Mouse (Mus musculus) limb, embryonic 11.5 days (tissue): ENCODE data around the gene Sept1. TPM values are rescaled to one million over a fixed set of nuclear protein-coding genes. Genes with fewer than 3 reads are reported as not detected.
A peak's percentile ranks its signal among the peaks of the same experiment; 100 is the strongest.

ENCODE experiments used
- ATAC-seq: fragments of 200-750 bp; cut with Nextera tagmentation; 2 replicates; pipeline ENCODE4 v1.8.0; 2017; ENCODE audit warnings: low read depth; ENCODE audit not compliant: insufficient number of reproducible peaks, low FRiP score, low TSS enrichment
- DNase-seq: peaks from one replicate; pipeline ENCODE4 v3.0.0-alpha.2; 2015; ENCODE audit warnings: low spot score
- H3K27ac ChIP-seq: fragments of 300-500 bp; sonication (generic); replicated peaks from 2 replicates; pipeline ENCODE4 v1.5.1; 2014; ENCODE audit warnings: low read depth, mild to moderate bottlenecking, low read length
- H3K27me3 ChIP-seq: fragments of 300-500 bp; sonication (generic); 2 replicates; pipeline ENCODE4 v1.6.1; 2014; ENCODE audit warnings: mild to moderate bottlenecking, low read length, mixed read lengths; ENCODE audit not compliant: control insufficient read depth, insufficient read depth
- H3K36me3 ChIP-seq: fragments of 300-500 bp; sonication (generic); 2 replicates; pipeline ENCODE4 v1.6.1; 2014; ENCODE audit warnings: mild to moderate bottlenecking, low read length, moderate library complexity, mixed read lengths; ENCODE audit not compliant: control insufficient read depth, insufficient read depth
- H3K4me1 ChIP-seq: fragments of 300-500 bp; sonication (generic); 2 replicates; pipeline ENCODE4 v1.6.1; 2014; ENCODE audit warnings: low read length, mixed read lengths; ENCODE audit not compliant: control insufficient read depth, insufficient read depth
- H3K4me2 ChIP-seq: fragments of 300-500 bp; sonication (generic); 2 replicates; pipeline ENCODE4 v1.6.1; 2014; ENCODE audit warnings: low read depth, mild to moderate bottlenecking, moderate library complexity; ENCODE audit not compliant: severe bottlenecking
- H3K4me3 ChIP-seq: fragments of 300-500 bp; sonication (generic); 2 replicates; pipeline ENCODE4 v1.5.1; 2014; ENCODE audit warnings: low read depth, low read length
- H3K9ac ChIP-seq: fragments of 300-500 bp; sonication (generic); 2 replicates; pipeline ENCODE4 v1.6.1; 2014; ENCODE audit warnings: mild to moderate bottlenecking, low read length
- H3K9me3 ChIP-seq: fragments of 300-500 bp; sonication (generic); 2 replicates; pipeline ENCODE4 v1.6.1; 2016; ENCODE audit warnings: low read length; ENCODE audit not compliant: control insufficient read depth
- WGBS: fragments of 180-500 bp; shearing (Covaris S2); extraction: QIAGEN DNeasy Blood & Tissue Kit; methylation state at CpG from one replicate; pipeline ENCODE4 v1.1.7; 2014; 5-methylcytosine and 5-hydroxymethylcytosine counted together
- polyA plus RNA-seq: library from polyadenylated mRNA; unstranded; fragments of >200 nt; fragmentation: Nextera tagmentation; extraction: Ambion mirVana; gene quantifications from 2 replicates; pipeline ENCODE4 v1.2.1, GENCODE M21; 2014

Sept1 gene
- polyA plus RNA-seq, 1 experiment from 2014 or later = 23.1 TPM

GRCm38 (mm10) chr7:127213485-127213884 is 19.4 kb downstream of the Sept1 start:
- Histone ChIP-seq H3K9me3 (no peaks in the 10 kb centered on the region), H3K4me3 (no peak overlapping the region), H3K4me2 (no peak overlapping the region), H3K9ac (no peak overlapping the region), H3K36me3 (no peaks in the 10 kb centered on the region), H3K27me3 (no peaks in the 10 kb centered on the region), H3K27ac (no peak overlapping the region), H3K4me1 (0 out of 2 replicates have a peak, but pooled peaks cover 4% of the 10 kb centered on the region)
- WGBS = 44% methylated on average over 7 of the region's 7 CpGs
- DNase-seq = no peak
- ATAC-seq = no peak

DNA sequence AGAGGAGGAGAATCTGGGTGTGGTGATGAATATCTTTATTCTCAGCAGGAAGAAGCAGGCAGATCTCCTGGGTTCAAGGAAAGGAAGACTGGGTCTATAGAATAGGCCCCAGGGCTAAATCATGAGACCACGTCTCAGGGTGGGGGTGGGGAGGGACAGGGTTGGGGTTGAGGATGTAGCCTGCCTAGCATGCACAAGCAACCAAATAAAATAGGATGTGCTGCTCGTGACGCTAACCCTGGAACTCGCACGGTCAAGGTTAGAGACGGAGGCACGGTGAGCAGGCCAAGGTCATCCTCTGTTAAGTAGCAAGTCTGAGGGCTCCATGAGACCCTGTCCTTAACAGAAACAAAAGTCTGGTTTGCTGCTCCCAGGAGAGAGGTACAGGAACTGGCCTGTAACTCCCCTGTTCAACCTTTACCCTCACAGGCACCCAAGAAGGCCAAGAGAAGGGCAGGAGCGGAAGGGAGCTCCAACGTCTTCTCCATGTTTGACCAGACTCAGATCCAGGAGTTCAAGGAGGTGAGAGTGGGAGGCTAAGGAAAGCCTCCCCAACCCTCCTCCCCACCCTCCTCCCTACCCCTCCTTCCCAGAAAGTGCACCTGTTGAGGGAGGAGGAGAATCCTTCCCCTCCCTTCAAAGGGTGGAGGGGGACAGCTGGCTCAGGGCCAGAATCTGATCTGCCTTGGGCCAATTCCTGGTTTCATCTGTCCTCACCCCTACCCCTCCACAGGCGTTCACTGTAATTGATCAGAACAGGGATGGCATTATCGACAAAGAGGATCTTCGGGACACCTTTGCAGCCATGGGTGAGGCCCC is 20.3 kb downstream of the Sept1 start:
- Histone ChIP-seq H3K9me3 (no peaks in the 10 kb centered on the region), H3K4me2 (no peak overlapping the region), H3K36me3 (no peaks in the 10 kb centered on the region), H3K9ac (no peak overlapping the region), H3K4me3 (no peak overlapping the region), H3K4me1 (0 out of 2 replicates have a peak, but pooled peaks cover 6% of the 10 kb centered on the region), H3K27ac (no peak overlapping the region), H3K27me3 (no peaks in the 10 kb centered on the region)
- ATAC-seq = no peak
- WGBS = 90% methylated on average over 12 of the region's 12 CpGs
- DNase-seq = no peak

GRCm38 (mm10) chr7:127211014-127211745 is 21.8 kb downstream of the Sept1 start:
- DNase-seq = no peak
- ATAC-seq = no peak
- Histone ChIP-seq H3K4me1 (peaks cover 15% of the 10 kb centered on the region), H3K4me3 (no peak overlapping the region), H3K36me3 (no peaks in the 10 kb centered on the region), H3K27ac (no peak overlapping the region), H3K9me3 (no peaks in the 10 kb centered on the region), H3K27me3 (no peaks in the 10 kb centered on the region), H3K9ac (no peak overlapping the region), H3K4me2 (no peak overlapping the region)
- 65% methylated on average over 5 of the region's 5 CpGs for WGBS

GRCm38 (mm10) chr7:127210266-127210665 is 22.7 kb downstream of the Sept1 start:
- Histone ChIP-seq H3K4me3 (no peak overlapping the region), H3K27me3 (no peaks in the 10 kb centered on the region), H3K4me1 (peaks cover 15% of the 10 kb centered on the region), H3K9me3 (no peaks in the 10 kb centered on the region), H3K27ac (no peak overlapping the region), H3K9ac (no peak overlapping the region), H3K4me2 (no peak overlapping the region), H3K36me3 (no peaks in the 10 kb centered on the region)
- DNase-seq = no peak
- WGBS = 86% methylated on average over 4 of the region's 4 CpGs
- ATAC-seq = no peak

- Histone ChIP-seq H3K9ac (no peak overlapping the region), H3K4me2 (peak overlapping the region; percentile 54; the same call in 1 of the 2 replicates), H3K4me1 (peaks cover 13% of the 10 kb centered on the region), H3K36me3 (no peaks in the 10 kb centered on the region), H3K4me3 (no peak overlapping the region), H3K27ac (no peak overlapping the region), H3K9me3 (no peaks in the 10 kb centered on the region), H3K27me3 (no peaks in the 10 kb centered on the region)
- ATAC-seq (no peak), DNase-seq (no peak)
- 83% methylated on average over 5 of the region's 5 CpGs for WGBS
Measured at GRCm38 (mm10) chr7:127209851-127210250, 23.1 kb downstream of the Sept1 start.

- no peaks in the 10 kb centered on the region for H3K27me3 ChIP-seq
- peak within 1 kb of the TSS; percentile 96 for H3K4me2 ChIP-seq
- under 1% methylated on average over 41 of the region's 44 CpGs for WGBS
- H3K27ac ChIP-seq = peak within 1 kb of the TSS; percentile 86
- H3K4me3 ChIP-seq = peak within 1 kb of the TSS; percentile 92
- peak within 1 kb of the TSS; percentile 84 for H3K9ac ChIP-seq
- DNase-seq (peak; percentile 93), ATAC-seq (peak; percentile 95)
- no peaks in the 10 kb centered on the region; the same call in 1 of the 2 replicates for H3K36me3 ChIP-seq
- peaks cover 13% of the 10 kb centered on the region for H3K4me1 ChIP-seq
- H3K9me3 ChIP-seq = no peaks in the 10 kb centered on the region
Measured at GRCm38 (mm10) chr7:127208553-127209438, 24.1 kb downstream of the Sept1 start, which contains the start of gene Mylpf. Gene Mylpf (plus strand): TSS chr7:127208890.

GRCm38 (mm10) chr7:127208295-127208552 is 24.7 kb downstream of the Sept1 start, which contains the start of gene Tbc1d10b:
Gene Tbc1d10b (minus strand): TSS chr7:127208468.
- H3K36me3 ChIP-seq = peaks cover 5% of the 10 kb centered on the region; the same call in 1 of the 2 replicates
- H3K4me3 ChIP-seq = peak within 1 kb of the TSS; percentile 92
- under 1% methylated on average over 26 of the region's 44 CpGs for WGBS
- H3K27me3 ChIP-seq = no peaks in the 10 kb centered on the region
- peaks cover 13% of the 10 kb centered on the region for H3K4me1 ChIP-seq
- peak within 1 kb of the TSS; percentile 84 for H3K9ac ChIP-seq
- ATAC-seq (peak; percentile 36), DNase-seq (no peak)
- H3K27ac ChIP-seq = peak within 1 kb of the TSS; percentile 86
- peak within 1 kb of the TSS; percentile 96 for H3K4me2 ChIP-seq
- no peaks in the 10 kb centered on the region for H3K9me3 ChIP-seq
